In the genomic region with DNA sequence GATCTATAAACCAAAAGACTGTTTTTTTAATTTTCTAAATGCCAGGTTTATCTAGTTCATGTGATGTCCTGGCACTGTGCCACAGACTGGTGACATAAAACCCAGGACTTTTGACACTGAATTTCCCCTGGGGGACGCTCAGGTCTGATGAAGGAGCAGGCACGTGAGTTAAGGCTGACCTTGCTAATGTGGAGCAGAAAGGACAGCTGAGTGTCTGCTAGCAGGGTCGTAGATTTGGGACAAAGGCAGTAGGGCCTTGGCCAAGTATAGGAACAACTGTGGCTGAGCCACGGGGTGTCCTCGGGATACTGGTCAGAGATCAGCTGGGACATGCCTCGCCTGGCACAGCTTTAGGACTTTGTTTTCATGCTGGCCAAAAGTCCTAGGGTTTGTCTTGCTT, we compare ENCODE assay signal across 15 mouse cellular contexts.
"Had no signal": no experiment of that assay in that cellular context is flagged by ENCODE, and none has a peak within 500 bp of the region (broad histone marks: within the 10 kb centered on the region; RNA-seq: fewer than 3 reads in every experiment).

No protein-coding gene starts in this region.

- H3K9ac ChIP-seq: liver, embryonic 13.5 days; liver, postnatal 0 days; lung, embryonic 15.5 days; midbrain, embryonic 12.5 days; neural tube, embryonic 15.5 days had no signal

- H3K9me3 ChIP-seq: limb, embryonic 10.5 days; liver, embryonic 13.5 days; lung, embryonic 15.5 days; megakaryocyte, embryonic 14.5 days; midbrain, embryonic 12.5 days; neural tube, embryonic 15.5 days had no signal

- H3K27ac ChIP-seq: liver, embryonic 13.5 days; lung, embryonic 15.5 days; macrophage; midbrain, embryonic 12.5 days; neural tube, embryonic 15.5 days had no signal

- DNase-seq: kidney, adult 9 months; kidney, postnatal 10 days; liver, embryonic 13.5 days; liver, postnatal 0 days; lung, postnatal 14 days; right cerebral cortex, adult 18-20 months; right cerebral cortex, postnatal 25 days; thymus, adult 18-20 months; thymus, postnatal 14 days had no signal

- H3K27me3 ChIP-seq: lung, embryonic 15.5 days had no signal

- H3K36me3 ChIP-seq: limb, embryonic 10.5 days; liver, embryonic 13.5 days; lung, embryonic 15.5 days; midbrain, embryonic 12.5 days; neural tube, embryonic 15.5 days had no signal

- H3K4me3 ChIP-seq: limb, embryonic 10.5 days; liver, embryonic 13.5 days; lung, embryonic 15.5 days; megakaryocyte, embryonic 14.5 days; midbrain, embryonic 12.5 days; neural tube, embryonic 15.5 days had no signal

- ATAC-seq: liver, postnatal 0 days had no signal

- H3K4me2 ChIP-seq: liver, embryonic 13.5 days; lung, embryonic 15.5 days; midbrain, embryonic 12.5 days; neural tube, embryonic 15.5 days had no signal
